Mouse (Mus musculus) liver, embryonic 15.5 days (tissue): Measurements from ENCODE around the gene Morc1. TPM values are rescaled to one million over a fixed set of nuclear protein-coding genes. Genes with fewer than 3 reads are reported as not detected.

Experiments
- ATAC-seq: fragments of 200-750 bp; cut with Nextera tagmentation; 2 replicates; pipeline ENCODE4 v1.8.0; 2017; ENCODE audit warnings: moderate number of reproducible peaks, mild to moderate bottlenecking, moderate library complexity; ENCODE audit not compliant: insufficient read depth
- H3K27ac ChIP-seq: fragments of 300-500 bp; sonication (generic); replicated peaks from 2 replicates; pipeline ENCODE4 v1.5.1; 2015; ENCODE audit warnings: mild to moderate bottlenecking, inconsistent platforms
- H3K27me3 ChIP-seq: fragments of 300-500 bp; sonication (generic); 2 replicates; pipeline ENCODE4 v1.6.1; 2015; ENCODE audit warnings: mild to moderate bottlenecking, inconsistent platforms
- H3K36me3 ChIP-seq: fragments of 300-500 bp; sonication (generic); replicated peaks from 2 replicates; pipeline ENCODE4 v1.6.1; 2015; ENCODE audit warnings: moderate library complexity, mild to moderate bottlenecking, inconsistent platforms
- H3K4me1 ChIP-seq: fragments of 300-500 bp; sonication (generic); replicated peaks from 2 replicates; pipeline ENCODE4 v1.6.1; 2015; ENCODE audit warnings: inconsistent platforms
- H3K4me2 ChIP-seq: fragments of 300-500 bp; sonication (generic); 2 replicates; pipeline ENCODE4 v1.6.1; 2015; ENCODE audit warnings: moderate library complexity, mild to moderate bottlenecking, inconsistent platforms
- H3K4me3 ChIP-seq: fragments of 300-500 bp; sonication (generic); replicated peaks from 2 replicates; pipeline ENCODE4 v1.5.1; 2015; ENCODE audit warnings: mild to moderate bottlenecking, inconsistent platforms
- H3K9ac ChIP-seq: fragments of 300-500 bp; sonication (generic); 2 replicates; pipeline ENCODE4 v1.6.1; 2015; ENCODE audit warnings: moderate library complexity, mild to moderate bottlenecking, inconsistent platforms
- H3K9me3 ChIP-seq: fragments of 300-500 bp; sonication (generic); replicated peaks from 2 replicates; pipeline ENCODE4 v1.6.1; 2016; ENCODE audit warnings: inconsistent platforms
- WGBS: fragments of 180-500 bp; shearing (Covaris S2); methylation state at CpG from one replicate; pipeline ENCODE4 v1.1.7; 2015; ENCODE audit warnings: mixed read lengths; ENCODE audit not compliant: insufficient replicate concordance; 5-methylcytosine and 5-hydroxymethylcytosine counted together
- polyA plus RNA-seq: library from polyadenylated mRNA; unstranded; fragments of >200 nt; fragmentation: Nextera tagmentation; extraction: Ambion mirVana; gene quantifications from 2 replicates; pipeline ENCODE4 v1.2.1, GENCODE M21; 2015

Gene Morc1
- polyA plus RNA-seq, 1 experiment from 2014 or later: not detected

DNA sequence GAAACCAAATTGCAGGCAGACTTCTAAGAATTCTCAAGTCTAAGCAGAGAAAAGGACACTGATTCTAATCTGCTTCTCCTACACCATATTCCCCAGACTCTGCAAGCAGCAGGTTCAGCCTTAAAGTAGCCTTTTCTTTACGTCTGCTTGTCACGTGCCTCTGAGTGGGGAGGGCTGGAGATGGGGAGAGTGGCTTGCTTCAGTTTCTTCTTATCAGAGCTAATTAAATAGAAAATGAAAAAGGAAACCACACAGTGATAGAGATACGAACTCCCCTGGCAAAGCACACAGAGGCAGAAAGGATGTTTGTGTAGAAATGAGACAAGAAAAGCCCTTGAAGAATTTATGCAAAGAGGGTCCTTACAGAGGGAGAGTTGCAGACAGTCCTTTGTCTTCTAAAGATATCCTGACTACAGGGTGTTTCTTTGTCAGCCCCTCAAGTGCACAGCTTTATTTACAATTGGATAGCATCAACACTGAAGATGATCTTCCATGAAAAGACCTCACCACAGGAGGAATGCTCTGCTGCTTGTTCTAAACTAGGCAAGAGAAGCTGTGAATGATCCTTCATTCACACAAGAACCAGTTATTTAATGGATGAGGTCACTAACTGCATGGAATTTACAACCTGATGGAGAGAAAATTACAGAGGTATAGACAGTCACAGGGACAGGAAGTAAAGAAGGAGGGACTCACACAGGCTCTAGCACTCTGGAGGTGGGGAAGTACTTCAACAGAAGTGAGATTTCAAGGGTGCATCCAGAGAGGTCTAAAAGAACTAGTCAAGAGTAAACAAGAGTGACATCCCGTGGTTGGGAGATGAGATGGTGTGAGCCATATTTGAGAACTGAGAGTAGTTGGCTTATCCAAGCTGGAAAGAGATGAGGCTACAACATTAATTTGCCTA lies 44.1 kb downstream of the Morc1 start:
- Histone ChIP-seq H3K4me1 (no peaks in the 10 kb centered on the region), H3K4me2 (no peak overlapping the region), H3K9ac (no peak overlapping the region), H3K4me3 (no peak overlapping the region), H3K27me3 (no peaks in the 10 kb centered on the region), H3K9me3 (no peaks in the 10 kb centered on the region), H3K36me3 (no peaks in the 10 kb centered on the region), H3K27ac (no peak overlapping the region)
- ATAC-seq: no peak
- 19% methylated on average over 4 of the region's 4 CpGs for WGBS

DNA sequence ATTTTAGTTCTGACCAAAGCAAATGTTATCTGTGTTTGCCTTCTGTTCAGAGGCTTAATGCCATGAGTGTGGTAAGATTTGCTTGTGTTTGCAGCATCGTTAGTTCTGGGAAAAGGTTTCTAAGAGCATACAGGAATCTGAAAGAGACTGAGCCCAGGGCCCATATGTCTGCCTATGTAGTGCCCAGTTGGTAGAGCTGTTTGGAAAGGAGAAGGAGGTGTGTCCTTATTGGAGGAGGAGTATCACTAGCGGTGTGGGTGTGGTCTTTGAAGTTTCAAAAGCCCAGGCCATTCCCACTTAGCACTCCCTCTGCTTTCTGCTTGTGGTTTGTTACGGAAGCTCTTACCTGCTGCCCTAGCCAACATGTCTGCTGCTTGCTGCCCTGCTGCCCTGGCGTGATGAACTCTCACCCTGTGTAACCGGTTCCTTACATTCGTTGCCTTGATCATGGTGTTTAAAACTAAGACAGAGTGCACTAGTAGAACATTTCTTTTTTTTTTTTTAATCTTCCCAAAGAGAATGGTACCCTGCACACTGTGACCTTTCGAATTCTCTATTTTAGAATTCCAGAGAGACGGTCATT lies 48.3 kb downstream of the Morc1 start:
- ATAC-seq: no peak
- no peak overlapping the region for H3K27ac ChIP-seq
- no peaks in the 10 kb centered on the region for H3K4me1 ChIP-seq
- H3K9ac ChIP-seq: no peak overlapping the region
- no peak overlapping the region for H3K4me3 ChIP-seq
- no peaks in the 10 kb centered on the region for H3K9me3 ChIP-seq
- H3K4me2 ChIP-seq: no peak overlapping the region
- no peaks in the 10 kb centered on the region for H3K36me3 ChIP-seq
- 56% methylated on average over 8 of the region's 8 CpGs for WGBS
- H3K27me3 ChIP-seq: no peaks in the 10 kb centered on the region

DNA sequence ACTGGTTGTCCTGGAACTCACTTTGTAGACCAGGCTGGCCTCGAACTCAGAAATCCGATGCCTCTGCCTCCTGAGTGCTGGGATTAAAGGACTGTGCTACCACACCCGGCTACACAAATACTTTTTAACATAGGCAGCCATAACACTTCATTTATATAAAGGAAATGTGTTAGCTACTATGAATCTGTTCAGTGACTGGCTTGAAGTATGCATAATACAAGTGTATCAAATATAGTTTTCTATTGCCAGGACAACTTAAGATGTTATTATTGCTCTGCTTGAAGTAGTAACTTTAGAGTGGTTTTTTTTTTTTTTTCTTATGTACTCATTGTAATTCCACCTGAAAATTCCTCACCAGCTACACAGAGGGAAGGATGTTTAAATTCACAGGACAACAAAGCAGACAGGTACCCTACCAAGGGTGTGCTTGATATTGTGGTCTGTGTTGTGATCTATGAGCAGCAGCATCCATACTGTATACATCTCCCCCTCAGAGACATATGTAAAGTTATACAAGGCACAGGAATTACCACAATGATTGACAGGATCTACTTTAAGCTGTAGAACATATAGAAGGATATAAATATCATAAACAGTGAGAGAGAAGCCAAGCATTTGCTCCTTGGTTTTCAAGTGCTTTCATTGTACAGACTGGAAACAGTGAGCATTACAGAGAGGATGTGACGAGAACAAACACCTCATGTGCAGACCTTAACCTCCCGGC lies 85.9 kb downstream of the Morc1 start:
- no peak overlapping the region for H3K9ac ChIP-seq
- no peaks in the 10 kb centered on the region for H3K27me3 ChIP-seq
- no peak overlapping the region for H3K4me2 ChIP-seq
- H3K27ac ChIP-seq: no peak overlapping the region
- H3K4me3 ChIP-seq: no peak overlapping the region
- 55% methylated on average over 5 of the region's 5 CpGs for WGBS
- no peaks in the 10 kb centered on the region for H3K36me3 ChIP-seq
- H3K4me1 ChIP-seq: no peaks in the 10 kb centered on the region
- ATAC-seq: no peak
- no peaks in the 10 kb centered on the region for H3K9me3 ChIP-seq

DNA sequence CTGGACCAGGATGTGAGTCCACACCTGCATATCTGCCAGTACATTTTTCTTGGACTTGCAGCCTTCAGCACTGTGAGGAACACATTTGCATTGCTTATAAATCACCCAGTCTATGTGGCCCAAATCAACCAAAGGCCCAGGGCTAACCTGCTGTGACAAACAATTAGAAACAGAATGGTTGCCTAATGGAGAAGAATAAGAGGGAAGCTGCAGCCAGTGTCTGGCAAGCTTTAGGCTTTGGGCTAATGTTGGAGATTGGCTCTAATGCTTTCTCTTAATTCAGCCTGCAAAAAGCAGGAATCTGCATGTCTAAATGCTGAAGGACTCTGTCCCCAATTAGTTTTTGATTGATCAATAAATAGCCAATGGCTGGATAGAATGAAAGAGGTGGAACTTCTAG lies 88.5 kb downstream of the Morc1 start:
- H3K4me2 ChIP-seq: no peak overlapping the region
- no peaks in the 10 kb centered on the region for H3K9me3 ChIP-seq
- no peaks in the 10 kb centered on the region for H3K4me1 ChIP-seq
- ATAC-seq: no peak
- no peak overlapping the region for H3K9ac ChIP-seq
- no peak overlapping the region for H3K27ac ChIP-seq
- H3K27me3 ChIP-seq: no peaks in the 10 kb centered on the region
- no peak overlapping the region for H3K4me3 ChIP-seq
- no peaks in the 10 kb centered on the region for H3K36me3 ChIP-seq

DNA sequence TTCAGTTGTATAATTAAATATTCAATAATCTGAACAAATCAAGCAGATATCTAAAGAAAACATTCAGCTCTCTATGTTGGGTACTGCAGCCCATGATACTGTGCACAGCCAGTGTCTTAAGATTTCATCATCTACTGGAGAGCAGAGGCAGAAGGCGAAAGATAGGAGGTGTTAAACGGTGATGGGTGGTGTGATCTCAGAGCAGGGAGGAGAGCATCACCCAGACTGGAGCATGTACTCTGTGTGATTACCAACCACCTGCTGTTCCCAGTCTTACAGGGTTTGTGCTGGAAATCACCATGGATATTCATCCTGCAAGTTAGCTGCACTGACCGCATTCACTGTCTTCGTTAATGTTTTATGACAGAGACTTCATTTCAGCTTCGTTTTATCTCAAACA lies 106.1 kb downstream of the Morc1 start:
- H3K9me3 ChIP-seq: no peaks in the 10 kb centered on the region
- no peak overlapping the region for H3K9ac ChIP-seq
- H3K4me1 ChIP-seq: no peaks in the 10 kb centered on the region
- H3K4me2 ChIP-seq: no peak overlapping the region
- no peak overlapping the region for H3K27ac ChIP-seq
- 68% methylated on average over 5 of the region's 5 CpGs for WGBS
- no peak for ATAC-seq
- no peaks in the 10 kb centered on the region for H3K36me3 ChIP-seq
- no peak overlapping the region for H3K4me3 ChIP-seq
- H3K27me3 ChIP-seq: no peaks in the 10 kb centered on the region

DNA sequence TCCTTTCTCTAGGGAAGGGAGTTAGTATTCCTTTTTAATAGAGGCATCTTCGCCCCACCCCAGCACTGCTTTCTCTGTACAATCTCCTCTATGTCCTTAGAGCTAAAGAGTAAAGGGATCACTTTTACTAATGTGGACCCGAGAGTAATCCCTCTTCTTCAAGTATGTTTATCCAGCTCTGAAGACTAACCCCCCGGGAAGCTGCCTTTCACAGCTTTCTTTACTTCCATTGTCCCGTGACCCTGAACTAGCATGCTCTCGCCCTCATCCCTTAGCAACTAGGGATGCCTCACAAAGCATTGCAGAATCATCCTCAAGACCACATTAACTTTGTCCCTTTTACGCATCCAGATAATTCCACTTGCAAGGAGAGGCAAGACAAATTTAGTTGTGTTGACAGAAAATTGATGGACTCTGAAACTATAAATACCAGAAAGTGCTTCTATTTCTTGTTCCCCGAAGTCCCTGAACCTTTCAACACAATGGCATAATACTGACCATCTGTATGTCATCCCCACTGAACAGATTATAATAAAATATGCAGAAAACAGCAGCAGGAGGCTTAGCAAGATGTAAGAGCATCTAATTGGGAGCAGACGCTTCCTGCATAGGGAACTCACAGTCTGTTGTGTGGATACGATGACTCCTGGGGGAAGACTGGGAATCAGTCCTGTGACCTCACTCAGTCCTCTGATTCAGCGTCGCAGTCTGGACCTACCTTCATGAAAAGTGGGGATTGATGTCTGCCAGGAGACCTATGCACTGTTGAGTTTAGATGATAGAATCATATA lies 131.4 kb downstream of the Morc1 start:
- Histone ChIP-seq H3K36me3 (no peaks in the 10 kb centered on the region), H3K4me3 (no peak overlapping the region), H3K27me3 (no peaks in the 10 kb centered on the region), H3K27ac (no peak overlapping the region), H3K4me1 (no peaks in the 10 kb centered on the region), H3K9me3 (no peaks in the 10 kb centered on the region), H3K9ac (no peak overlapping the region), H3K4me2 (no peak overlapping the region)
- 53% methylated on average over 11 of the region's 11 CpGs for WGBS
- no peak for ATAC-seq

DNA sequence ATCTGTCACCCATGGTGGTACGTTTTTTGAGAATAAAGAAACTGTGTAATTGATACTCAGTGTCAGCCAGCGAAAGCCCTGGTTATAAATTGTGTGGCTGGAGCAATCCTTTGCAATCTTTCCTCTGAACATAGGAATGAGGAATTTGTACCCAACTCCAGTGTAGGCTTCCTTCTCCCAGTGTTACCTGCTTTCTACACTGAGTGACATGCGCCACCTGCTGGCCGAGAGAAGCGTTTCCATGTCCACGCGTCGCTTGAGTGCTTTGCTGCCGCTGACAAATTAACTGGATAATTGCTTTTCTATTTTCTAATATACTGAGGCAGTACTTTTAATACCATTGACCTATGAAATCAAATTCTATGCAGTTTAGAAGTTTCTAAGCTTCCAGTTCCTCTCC lies 139.3 kb downstream of the Morc1 start:
- H3K4me1 ChIP-seq: no peaks in the 10 kb centered on the region
- no peaks in the 10 kb centered on the region for H3K27me3 ChIP-seq

DNA sequence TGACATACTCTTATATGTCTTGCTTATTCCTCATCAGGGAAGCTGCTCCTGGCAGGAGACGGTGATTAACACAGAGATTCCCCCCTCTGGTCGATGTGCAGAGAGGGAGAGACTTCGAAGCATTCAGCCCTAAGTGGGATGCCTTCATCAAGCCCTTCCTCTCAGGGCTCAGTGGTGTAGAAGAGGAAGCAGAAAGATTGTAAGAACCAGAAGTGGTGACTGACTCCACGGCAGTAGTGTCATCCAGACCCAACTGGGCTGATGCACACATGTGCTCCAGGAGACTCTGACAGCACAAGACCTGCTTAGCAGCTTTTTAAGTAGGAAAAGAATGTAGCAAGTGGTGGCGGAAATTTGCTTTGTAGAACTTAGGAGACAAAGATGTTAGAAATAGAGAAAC lies 143.0 kb downstream of the Morc1 start:
- H3K4me3 ChIP-seq: no peak overlapping the region
- H3K27me3 ChIP-seq: no peaks in the 10 kb centered on the region
- ATAC-seq: no peak
- no peaks in the 10 kb centered on the region for H3K9me3 ChIP-seq
- no peak overlapping the region for H3K4me2 ChIP-seq
- WGBS: 32% methylated on average over 5 of the region's 5 CpGs
- H3K27ac ChIP-seq: no peak overlapping the region
- H3K9ac ChIP-seq: no peak overlapping the region
- no peaks in the 10 kb centered on the region for H3K4me1 ChIP-seq
- H3K36me3 ChIP-seq: no peaks in the 10 kb centered on the region

More for the DNA sequence above, 139.3 kb downstream of the Morc1 start:
- no peaks in the 10 kb centered on the region for H3K36me3 ChIP-seq
- no peak overlapping the region for H3K27ac ChIP-seq
- H3K9me3 ChIP-seq: no peaks in the 10 kb centered on the region
- no peak for ATAC-seq
- no peak overlapping the region for H3K4me2 ChIP-seq
- 18% methylated on average over 9 of the region's 9 CpGs for WGBS
- no peak overlapping the region for H3K9ac ChIP-seq
- H3K4me3 ChIP-seq: no peak overlapping the region

DNA sequence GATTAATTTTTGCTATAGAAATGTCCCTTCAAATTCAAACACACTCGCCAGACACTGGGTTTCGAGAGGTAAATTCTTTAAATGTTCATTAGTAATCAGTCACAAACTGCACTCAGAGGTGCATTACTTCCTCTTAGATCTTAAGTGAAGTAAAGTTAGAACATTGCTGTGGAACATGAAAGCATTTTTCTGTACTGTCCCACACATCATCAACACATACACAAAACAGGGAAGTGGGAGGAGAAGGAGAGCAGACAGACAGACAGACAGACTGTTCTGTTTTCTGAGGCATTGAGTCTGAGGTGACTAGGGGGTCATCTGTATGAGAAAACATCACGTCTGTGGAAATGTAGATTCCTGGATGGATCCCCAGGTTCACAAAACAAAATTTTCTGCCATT lies 143.5 kb downstream of the Morc1 start:
- Histone ChIP-seq H3K27ac (no peak overlapping the region), H3K36me3 (no peaks in the 10 kb centered on the region), H3K4me3 (no peak overlapping the region), H3K4me1 (no peaks in the 10 kb centered on the region), H3K27me3 (no peaks in the 10 kb centered on the region), H3K4me2 (no peak overlapping the region), H3K9me3 (no peaks in the 10 kb centered on the region), H3K9ac (no peak overlapping the region)
- no peak for ATAC-seq
- 43% methylated on average over 3 of the region's 3 CpGs for WGBS

DNA sequence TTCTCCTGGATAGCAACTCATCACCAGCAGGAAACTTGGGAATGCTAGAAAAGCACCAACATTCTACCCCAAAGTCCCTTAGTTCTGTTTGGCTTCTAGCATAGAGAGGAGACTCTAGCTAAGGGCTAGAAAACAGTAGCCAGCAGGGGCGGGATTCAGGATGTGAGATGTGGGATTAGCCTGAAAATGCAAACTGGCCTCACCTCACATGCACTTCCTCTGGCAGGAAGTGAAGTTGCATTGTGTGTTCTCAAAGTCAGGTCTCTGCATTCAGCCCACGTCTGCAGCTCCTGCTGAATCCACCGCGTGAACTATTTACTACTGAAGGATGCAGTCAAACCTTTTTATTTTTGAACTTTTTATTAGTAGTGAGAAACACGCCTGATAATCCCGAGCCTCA lies 154.3 kb downstream of the Morc1 start:
- no peak for ATAC-seq
- WGBS: 28% methylated on average over 6 of the region's 6 CpGs
- Histone ChIP-seq H3K27ac (no peak overlapping the region), H3K9me3 (no peaks in the 10 kb centered on the region), H3K9ac (no peak overlapping the region), H3K4me3 (no peak overlapping the region), H3K27me3 (no peaks in the 10 kb centered on the region), H3K4me2 (no peak overlapping the region), H3K4me1 (no peaks in the 10 kb centered on the region), H3K36me3 (no peaks in the 10 kb centered on the region)

DNA sequence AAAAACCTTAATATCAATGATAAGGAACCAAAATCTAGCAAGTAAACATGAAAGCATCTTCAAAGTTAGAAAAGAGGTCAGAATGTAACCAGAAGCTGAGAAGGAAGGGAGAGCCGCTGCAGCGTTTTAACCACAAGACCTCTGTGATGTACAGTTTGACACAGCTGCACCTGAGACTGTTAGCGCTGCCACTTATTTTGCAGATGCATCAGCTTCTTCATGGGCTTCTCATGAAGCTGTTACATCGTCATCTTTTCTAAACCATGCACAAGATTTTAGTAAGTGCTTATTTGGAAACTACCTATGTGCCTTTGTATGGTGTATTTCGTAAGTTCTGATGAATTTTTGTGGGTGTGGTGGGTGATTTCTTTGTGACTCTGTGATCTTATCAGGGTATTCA lies 163.4 kb downstream of the Morc1 start:
- H3K9ac ChIP-seq: no peak overlapping the region
- H3K27ac ChIP-seq: no peak overlapping the region
- no peaks in the 10 kb centered on the region for H3K36me3 ChIP-seq
- no peaks in the 10 kb centered on the region for H3K27me3 ChIP-seq
- H3K4me2 ChIP-seq: no peak overlapping the region
- H3K4me3 ChIP-seq: no peak overlapping the region
- WGBS: 57% methylated on average over 5 of the region's 5 CpGs
- H3K4me1 ChIP-seq: no peaks in the 10 kb centered on the region
- H3K9me3 ChIP-seq: no peaks in the 10 kb centered on the region
- ATAC-seq: no peak
